ENCODE assay signal across 20 mouse cellular contexts in genomic region chr12:106040259-106040658, GRCm38 (mm10).
"Had no signal": no experiment of that assay in that cellular context is flagged by ENCODE, and none has a peak within 500 bp of the region (broad histone marks: within the 10 kb centered on the region; RNA-seq: fewer than 3 reads in every experiment).

No protein-coding gene starts in this region.

- ATAC-seq: midbrain, embryonic 16.5 days had no signal

- H3K9ac ChIP-seq: liver, embryonic 15.5 days; lung, embryonic 14.5 days; midbrain, embryonic 12.5 days; neural tube, embryonic 13.5 days; neural tube, embryonic 15.5 days had no signal

- H3K4me1 ChIP-seq: midbrain, embryonic 10.5 days; midbrain, embryonic 12.5 days had no signal

- H3K27me3 ChIP-seq: liver, embryonic 15.5 days; midbrain, embryonic 12.5 days; neural tube, embryonic 13.5 days; neural tube, embryonic 15.5 days had no signal

- H3K27ac ChIP-seq: liver, embryonic 15.5 days; midbrain, embryonic 10.5 days; midbrain, embryonic 12.5 days; neural tube, embryonic 15.5 days had no signal

- H3K9me3 ChIP-seq: liver, embryonic 15.5 days; midbrain, embryonic 10.5 days; midbrain, embryonic 12.5 days; neural tube, embryonic 13.5 days; neural tube, embryonic 15.5 days had no signal

- DNase-seq: lung, adult 18-20 months; lung, embryonic 14.5 days; lung, postnatal 10 days; lung, postnatal 4 days; midbrain, embryonic 14.5 days; retina, postnatal 1 day; right cerebral cortex, adult 18-20 months; right cerebral cortex, postnatal 25 days; right cerebral cortex, postnatal 4 days; spleen, adult 18-20 months; thymus, adult 2 months; thymus, postnatal 25 days; thymus, postnatal 4 days had no signal

- H3K36me3 ChIP-seq: neural tube, embryonic 15.5 days had no signal

- H3K4me2 ChIP-seq: liver, embryonic 15.5 days; lung, embryonic 14.5 days; midbrain, embryonic 12.5 days; neural tube, embryonic 13.5 days; neural tube, embryonic 15.5 days had no signal

- H3K4me3 ChIP-seq: liver, embryonic 15.5 days; midbrain, embryonic 10.5 days; midbrain, embryonic 12.5 days; myocyte; neural tube, embryonic 13.5 days; neural tube, embryonic 15.5 days had no signal
